Mouse (Mus musculus): ENCODE data around the gene Gm8909.
"Not testable (repeated sequence)": the region's sequence is repeated elsewhere in the genome, so short reads cannot be mapped to it uniquely, and the experiment has no call there.

- TF ChIP-seq POLR2A (IDR thresholded peaks at IDR 0.05; ENCODE audit: control insufficient read depth, extremely low read depth, insufficient read depth, low read length, poor library complexity); CTCF (IDR thresholded peaks at IDR 0.05; ENCODE audit: borderline replicate concordance, control insufficient read depth, extremely low read depth, insufficient read depth, low read length, poor library complexity): not testable (repeated sequence)
Observed at GRCm38 (mm10) chr17:36169094-36169493, 757 bp upstream of the Gm8909 start.
